Mouse (Mus musculus) 416B (cell line): ENCODE data around the gene Car1.
"Not testable (repeated sequence)": the region's sequence is repeated elsewhere in the genome, so short reads cannot be mapped to it uniquely, and the experiment has no call there.

Source experiments
- DNase-seq: peaks from one replicate; pipeline ENCODE4 v3.0.0; 2011; ENCODE audit warnings: low read depth

Gene Car1

DNA sequence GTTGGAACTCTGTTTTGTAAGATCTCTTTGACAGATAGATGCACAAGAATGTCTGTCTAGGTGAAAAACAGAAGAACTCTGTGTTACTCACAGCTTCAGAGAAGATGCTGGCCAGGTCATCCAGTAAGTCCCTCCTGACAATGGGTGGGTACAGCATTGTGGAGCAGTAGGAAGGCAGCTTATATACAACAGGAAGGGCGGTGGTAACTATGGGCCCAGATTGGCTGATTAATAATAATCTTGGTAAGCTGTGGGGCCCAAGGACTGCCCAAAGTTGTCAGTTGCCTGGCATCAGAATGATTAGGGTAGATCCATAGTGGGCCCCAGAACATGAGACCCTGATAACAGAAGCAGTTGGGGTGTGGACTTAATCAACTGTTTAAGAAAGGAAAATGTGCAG lies at the start of gene Car1:
TSS of gene Car1 (minus strand) at position 158 of the 400 bp plus-strand sequence.
- no peak for DNase-seq

DNA sequence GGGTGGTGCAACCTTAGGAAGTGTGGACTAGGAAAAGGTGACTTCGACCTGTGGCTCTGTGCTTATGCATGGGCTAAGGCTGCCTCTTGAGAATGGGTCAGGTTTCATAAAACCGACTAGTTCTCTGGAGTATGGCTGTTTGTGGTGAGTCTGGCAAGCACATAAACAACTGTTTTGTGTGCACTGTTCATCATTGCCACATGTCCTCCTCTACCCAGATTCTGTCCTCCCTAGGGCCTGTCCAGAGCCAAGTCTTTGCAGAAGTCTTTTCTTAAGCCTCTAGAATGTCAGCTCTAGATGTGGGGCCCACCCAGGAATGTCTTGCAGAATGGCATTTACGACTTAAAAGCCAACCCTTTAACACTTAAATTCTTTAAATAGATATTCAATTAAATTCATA lies 49.7 kb upstream of the Car1 start:
- DNase-seq, result no peak

DNA sequence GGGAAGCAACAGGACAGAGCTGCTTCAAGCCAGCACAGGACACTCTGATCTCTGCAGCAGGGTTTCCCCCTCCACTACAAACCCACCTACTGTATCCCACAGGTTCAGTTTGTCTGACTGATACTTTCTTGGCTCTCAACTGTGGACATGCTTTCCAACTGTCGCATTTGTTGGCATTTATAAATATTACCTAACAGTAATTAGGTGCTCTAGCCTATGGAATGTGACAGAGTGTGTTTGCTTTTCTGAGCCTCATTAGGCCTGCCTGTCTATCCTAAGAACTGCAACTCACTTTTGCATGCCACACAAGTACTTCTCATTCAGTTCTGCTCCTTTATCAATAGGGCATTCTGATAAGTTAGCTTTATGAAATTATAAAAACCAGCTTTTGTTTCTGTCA lies 46.3 kb upstream of the Car1 start:
- no peak for DNase-seq

DNA sequence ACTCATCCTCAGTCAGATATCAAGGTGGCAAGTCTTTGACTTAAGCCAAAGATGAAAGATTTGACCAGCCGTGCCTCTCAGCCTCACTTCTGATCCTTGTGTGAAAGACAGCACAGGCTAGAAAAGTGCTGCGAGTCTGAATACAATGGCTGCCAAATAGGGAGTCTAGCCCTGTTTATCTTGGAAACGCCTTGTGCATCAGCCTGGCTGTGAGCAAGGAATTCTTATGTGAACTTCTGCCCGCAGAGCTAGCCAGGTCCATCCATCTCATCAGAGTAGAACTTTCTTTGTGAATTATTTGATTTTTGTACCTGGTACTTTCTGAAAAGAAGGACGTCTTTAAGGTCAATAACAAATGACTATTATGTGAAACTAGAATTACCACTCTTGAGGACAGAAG lies 45.8 kb upstream of the Car1 start:
- no peak for DNase-seq

DNA sequence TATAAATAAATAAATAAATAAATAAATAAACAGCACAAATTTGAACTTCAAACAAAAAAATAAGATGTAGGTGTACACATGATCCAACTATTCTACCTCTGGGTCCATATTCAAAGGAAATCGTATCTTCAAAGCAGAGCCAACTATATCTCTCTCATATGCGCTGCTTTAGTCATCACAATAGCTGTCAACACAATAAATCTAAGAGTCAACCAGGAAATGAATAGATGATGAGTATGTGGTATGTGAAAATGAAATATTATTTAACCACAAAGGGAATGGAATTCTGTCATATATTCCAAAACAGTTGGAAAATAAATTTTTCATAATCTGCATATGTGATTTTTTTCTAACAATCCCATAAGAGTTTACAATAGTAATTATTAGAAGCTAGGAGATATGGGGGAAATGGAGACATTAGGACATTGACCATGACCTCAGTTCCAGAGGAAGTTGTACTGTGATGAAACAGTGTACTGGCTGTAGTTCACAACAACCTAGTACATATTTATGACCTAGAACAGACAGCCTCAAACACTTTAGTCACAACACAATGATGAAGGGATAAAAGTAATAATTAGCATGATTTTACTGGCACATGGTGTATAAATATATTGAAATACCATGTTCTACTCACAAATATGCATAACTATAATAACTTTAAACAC lies 40.6 kb upstream of the Car1 start:
- no peak for DNase-seq

DNA sequence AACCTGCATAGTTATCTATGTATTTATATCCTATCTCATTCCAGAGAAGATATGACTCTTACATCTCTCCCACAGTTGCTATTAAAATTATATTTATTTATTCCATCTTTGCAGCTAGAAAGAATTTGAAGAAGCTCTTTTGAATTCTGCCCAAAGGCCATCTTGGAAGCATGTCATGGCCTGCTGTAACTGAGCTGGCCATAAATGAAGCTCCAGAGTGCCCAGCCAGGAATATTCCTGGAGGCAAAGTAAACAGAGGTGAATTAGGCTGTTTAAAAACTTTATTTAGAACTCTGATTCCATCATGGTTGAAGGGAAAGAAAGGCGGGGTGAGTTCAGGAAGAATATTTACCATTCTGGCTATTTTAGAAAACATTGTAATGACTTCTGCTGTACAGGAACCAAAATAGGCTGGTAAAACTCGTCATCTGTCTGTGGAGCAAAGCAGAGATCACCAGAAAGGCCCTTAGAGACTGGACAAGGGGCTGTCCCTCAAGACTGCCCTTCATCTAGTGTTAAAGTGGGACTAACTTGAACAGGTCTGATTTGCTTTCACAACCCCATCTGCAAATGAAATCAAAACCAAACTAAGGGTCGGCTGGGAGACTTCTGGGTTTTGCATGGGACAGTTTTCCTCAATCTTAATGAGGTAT lies 31.4 kb upstream of the Car1 start:
- DNase-seq, result no peak

DNA sequence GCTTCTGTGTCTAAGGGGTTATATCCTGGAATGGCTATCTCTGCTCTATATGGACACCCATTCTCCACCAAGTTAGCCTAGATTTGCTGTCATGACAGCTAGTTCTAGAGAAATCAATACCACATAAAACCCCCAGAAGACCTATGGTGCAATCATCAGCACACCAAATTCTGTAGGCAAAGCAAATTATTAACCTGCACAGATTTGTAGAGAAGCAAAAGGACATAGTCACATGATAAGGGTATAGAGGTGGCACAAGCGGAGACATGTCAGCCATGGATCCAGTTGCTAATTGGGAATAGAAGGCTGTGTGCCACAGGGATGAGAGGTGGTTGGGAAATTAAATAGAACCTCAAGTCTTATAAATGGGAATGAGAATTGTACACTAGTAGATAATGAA lies 30.8 kb upstream of the Car1 start:
- no peak for DNase-seq

DNA sequence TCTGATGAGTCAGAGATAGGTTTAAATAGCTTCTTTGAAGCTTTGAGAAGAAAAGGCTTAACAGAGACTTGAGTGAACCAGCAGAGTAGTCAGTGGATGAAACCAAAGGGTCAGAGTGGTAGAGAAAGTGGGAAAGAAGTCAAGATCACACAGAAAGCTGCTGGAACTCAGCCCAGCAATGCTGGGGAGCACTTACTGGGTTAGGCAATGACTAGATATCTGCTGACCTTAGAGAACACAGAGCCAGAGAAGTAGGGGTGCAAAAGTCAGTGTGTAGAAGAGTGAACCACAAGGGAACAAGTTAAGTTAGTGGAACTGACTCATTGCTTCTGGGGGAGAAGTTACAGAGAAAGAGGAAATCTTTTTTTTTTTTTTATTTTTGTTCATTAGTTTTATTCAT lies 24.6 kb upstream of the Car1 start:
- peak; percentile 7 for DNase-seq

DNA sequence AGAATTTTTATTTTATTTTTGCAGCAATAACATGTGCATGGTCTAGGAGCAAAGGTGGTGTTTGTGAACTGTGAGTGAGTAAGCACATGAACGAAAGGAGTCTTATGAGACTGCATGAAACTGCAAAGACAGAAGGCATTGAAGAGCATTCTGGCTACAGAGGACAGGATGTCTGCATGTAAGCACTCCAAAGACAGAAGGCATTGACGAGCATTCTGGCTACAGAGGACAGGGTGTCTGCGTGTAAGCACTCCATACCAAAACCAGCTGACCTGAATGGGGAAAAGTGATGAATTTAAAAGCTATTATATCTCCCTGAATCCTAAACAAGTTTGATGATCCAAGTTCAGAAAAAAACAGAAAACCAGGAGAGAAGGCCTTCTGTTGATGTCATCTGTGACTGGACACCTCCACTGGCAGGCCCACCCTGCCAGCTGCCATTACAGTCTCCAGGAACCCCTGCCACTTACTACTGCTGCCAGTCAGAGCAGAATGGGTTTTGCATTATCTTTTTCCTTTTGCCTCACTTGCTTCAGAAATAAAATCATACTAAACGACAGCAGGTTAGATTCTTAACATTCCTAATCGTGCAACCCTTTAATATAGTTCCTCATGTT lies 23.2 kb upstream of the Car1 start:
- no peak for DNase-seq

DNA sequence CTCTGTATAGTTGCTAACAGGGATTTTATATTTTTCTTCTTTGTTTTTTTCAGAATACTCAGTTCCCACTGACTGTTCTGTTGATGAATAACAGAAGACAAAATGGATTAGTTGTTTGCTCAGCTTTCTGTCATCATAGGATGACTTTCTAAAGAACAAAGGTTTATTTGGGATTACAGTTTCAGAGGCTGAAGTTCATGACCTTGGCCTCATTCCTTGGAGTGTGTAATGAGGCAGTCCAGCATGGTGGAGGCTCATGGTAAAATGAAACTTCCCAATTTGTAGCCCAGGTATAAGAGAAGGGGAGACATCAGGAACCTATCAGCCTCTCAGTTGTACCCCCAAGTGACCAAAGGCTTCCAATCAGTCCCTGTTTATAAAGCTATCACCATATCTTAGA lies 20.7 kb upstream of the Car1 start:
- DNase-seq, result no peak

DNA sequence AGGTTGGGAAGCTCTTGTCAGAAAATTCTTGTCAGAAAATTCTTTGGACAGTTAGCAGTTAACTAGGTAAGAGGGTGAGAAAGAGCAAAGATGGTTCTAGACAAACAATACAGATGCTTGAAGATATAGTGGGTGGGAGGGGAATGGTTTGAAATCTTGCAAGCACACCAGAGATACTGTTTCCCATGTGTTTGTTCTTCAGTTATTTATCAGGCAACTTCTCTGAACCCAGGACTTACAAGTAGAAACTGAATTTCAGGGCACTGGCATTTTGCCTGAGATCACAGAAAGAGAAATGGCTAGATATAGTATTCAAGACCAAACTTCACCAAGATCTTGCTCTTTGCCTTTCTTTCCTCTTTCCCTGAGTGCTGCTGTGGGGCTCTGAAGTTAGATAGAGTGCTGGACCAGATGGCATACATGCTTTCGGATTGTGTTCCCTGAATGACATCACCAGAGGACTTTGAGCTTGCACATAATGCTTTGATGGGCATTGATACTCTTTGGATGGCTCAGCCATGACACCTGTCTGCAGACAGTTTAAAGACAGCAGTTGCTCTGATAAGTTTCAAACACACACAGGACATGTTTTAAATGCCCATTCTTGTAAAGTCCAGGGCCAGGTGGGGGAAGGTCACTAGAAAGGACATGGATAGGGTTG lies 11.8 kb upstream of the Car1 start:
- no peak for DNase-seq

DNA sequence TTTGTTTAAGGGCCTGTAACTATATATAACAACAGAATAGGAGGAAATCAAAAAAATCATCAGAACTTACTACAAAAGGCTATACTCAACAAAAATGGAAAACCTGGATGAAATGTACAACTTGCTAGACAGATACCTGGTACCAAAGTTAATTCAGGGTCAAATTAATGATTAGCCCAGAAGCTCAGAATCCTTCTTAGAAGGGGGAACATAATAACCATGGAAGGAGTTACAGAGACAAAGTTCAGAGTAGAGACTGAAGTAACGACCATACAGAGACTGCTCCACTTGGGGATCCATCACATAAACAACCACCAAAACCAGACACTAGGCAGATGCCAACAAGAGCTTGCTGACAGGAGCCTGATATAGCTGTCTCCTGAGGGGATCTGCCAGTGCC lies 7.2 kb upstream of the Car1 start:
- DNase-seq, result not testable (repeated sequence)

DNA sequence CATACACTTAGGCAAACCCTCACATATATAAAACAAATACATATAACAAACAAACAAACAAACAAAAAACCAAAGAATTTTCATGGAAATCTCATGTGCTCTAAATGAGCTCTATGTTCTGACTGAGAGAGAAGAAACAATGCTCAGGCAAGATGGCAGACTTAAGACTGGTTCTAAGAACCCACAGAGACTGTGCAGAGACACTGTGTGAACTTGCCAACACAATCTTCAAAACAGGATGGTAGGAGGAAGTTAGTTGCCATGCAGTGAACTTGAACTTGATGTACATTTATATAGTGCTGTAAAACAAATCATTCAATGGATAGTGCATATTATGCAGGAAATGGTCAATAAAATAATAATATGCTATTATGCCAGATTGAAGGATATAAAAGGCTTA lies 1.5 kb downstream of the Car1 start:
- no peak for DNase-seq

DNA sequence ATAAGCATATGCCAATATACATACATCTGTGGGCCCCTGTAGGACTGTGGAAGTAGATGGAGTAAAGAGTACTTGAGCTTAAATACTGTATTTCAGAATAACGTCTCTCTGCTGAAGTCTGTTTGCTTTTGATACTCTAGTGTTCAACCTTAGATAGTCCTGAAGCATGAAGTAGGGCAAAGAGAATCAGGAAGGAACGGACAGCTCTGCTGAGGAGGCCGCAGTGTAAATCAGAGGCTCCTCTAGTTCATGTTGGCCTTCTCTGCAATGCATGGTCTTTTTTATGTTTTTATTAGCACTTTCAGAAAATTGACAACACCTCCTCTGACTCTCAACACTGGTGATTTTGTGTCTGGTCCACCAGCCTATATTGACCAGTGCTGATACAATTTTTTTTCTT lies 2.2 kb downstream of the Car1 start:
- DNase-seq, result no peak

DNA sequence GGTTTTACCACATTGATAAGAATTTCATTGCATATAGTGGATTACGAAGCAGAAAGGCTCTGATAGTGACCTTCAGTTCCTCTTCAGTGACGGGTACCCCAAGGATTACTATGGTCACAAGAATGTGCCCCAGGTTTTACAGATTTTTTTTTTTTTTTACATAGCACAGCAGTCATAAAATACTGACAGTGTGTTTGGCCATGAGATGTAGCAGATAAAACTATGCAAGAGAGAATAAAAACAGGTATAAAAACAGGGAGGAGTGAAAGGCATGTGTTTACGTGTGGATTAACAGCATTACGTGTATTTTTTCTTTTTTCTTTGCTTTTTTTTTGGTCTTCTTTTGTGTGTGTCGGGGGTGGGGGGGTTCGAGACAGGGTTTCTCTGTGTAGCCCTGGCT lies 3.3 kb downstream of the Car1 start:
- DNase-seq, result no peak

DNA sequence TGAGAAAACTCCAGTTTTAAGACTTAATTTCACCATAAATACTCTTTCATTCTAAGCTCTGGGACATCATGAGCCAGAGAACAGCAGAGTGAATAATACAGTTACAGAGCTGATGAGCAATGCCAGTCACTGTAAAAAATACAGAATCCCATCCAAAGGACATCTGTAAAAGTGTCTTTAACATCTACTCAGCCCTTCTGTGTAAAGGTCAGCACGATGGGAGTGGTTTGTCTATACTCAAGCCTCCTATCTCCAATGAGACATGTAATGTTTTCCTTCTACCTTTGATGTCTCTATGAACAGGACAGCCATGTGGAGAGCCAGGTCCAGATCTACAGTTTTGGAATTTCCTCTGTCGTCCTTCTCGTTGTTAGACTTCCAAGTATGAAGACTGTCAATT lies 11.1 kb downstream of the Car1 start:
- DNase-seq, result no peak

DNA sequence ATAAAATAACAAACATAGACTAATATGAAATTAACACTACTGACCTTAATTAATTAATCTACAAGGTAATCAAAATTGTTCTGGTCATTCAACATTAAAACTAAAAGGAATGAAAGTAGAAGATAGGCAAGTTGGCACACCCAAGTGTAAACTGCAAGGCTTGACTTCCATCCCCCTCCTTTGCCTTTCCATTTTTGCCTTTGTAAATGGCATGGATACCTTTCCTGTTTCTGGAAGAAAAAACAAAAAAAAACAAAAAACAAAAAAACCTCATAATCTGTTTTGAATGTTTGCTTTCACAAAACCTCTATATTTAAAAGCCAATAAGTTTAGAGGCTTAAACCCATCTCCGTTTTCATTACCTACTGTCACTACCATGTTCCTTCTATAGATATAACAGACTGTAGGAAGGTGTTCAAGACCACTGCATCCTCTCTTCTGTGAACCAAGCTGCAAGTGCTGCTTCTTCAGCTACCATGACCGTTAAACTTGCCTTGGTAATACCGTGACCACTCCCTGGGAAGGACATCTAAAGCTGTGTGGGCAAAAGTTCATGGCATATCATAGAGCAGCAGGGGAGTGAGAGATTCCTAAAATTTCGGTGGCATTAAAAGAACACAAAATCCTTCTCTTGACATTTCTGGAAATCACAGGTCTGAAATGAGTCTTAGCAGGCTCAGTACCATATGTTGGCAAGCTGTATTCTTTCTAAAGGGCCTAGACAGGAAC lies 12.7 kb downstream of the Car1 start:
- no peak for DNase-seq

DNA sequence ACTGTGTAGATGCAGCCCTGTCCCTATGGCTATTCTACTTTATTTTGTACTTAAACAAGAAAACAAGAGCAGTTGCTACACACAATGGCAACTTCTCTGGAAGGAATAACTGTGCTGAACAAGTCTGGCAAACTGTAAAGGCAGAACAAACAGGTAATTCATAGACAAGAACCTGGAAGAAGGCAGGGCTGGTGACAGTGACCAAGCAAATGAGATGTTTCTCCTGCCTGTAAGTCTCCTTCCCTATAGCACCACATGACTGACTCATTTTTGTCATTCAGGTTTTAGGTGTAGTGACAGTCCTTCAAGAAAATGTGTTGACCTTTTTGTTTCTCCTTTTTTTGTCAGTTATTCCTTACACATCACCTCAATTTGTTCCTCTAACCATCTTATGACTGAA lies 16.1 kb downstream of the Car1 start:
- no peak for DNase-seq

DNA sequence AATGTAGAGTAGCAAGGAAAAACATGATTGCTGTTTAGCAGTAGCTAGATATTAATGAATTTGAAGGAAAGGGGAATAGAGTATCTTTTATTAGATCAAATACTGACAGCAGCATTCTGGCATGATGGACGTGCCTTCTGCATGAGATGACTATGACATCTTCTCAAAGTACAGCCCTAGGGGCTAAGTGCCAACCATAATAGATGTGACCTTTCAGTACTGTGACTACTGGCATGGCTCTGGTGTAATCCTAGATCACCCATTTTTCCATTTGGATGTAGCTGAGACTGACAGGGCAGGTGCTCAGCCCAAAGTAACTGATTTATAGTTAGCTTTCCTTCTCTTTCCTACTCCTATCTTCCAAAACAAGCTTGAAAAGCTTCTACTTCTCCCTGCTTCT lies 20.6 kb downstream of the Car1 start:
- DNase-seq, result no peak

DNA sequence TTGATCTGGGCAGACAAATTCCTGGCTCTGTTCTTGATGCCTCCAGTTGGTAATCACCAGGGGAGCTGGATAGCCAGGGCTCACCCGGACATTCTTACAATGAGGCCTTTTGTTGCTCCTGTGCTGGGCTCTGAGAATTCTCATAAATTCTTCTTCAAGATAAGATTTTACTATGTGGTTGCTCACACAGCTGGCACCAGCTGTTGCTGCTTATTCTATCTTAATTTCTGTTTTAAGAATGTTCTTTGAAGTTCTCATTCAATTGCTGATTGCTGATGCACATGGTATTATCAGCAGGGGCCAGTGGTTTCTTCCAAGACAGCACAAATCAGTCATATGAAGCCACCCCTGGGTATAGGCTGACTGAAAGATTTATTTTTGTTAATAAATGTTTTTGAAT lies 21.0 kb downstream of the Car1 start:
- no peak for DNase-seq

DNA sequence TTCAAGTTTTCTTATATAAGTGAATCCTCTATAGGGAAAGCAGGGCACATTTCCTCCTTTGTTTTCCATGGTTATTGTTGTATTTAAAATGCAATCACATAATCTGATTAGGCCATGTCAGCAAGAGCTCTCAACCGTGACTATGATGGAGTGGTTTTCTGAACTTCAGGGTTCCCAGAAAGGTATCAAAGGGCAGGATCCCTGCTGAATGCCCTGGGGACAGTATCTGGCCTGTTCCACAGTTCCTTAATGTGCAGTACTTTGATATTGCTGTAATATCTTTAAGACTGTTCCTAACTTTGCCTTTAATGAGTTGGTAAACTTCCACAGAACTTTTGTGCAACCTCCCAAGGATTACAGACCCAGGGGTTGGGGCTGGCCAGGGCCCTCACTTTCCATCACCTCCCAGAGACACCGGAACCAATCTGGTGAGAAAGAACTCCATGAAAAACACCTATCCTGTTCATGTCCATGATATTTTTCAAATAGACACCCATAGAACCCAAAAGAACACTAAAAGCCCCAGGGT lies 21.6 kb downstream of the Car1 start:
- DNase-seq, result no peak

DNA sequence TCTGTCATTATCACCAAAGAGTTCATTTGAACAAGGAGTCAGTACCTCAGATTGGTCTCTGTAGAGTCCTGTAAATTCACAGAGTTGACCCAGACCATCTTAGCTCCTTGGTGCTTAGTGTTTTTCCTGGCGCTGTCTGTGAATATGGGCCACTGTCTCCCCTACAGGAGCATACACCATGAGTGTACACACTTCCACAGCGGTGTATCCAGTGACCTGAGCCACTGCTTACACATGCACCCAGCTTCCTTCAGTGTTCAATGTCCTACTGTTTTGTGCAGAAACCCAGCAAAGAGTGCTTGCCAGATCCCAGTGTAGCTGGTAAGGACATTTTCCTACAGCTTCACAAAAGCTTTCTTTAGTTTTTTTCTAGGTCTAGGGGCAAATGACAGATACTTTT lies 22.8 kb downstream of the Car1 start:
- DNase-seq, result no peak
